Mouse (Mus musculus): ENCODE results near the gene Emc8. TPM values are rescaled to one million over a fixed set of nuclear protein-coding genes. Genes with fewer than 3 reads are reported as not detected.

The Emc8 gene
- polyA plus RNA-seq, 1 experiment from 2014 or later = 183 TPM

GRCm38 (mm10) chr8:120634329-120634839 lies 34.0 kb downstream of the Emc8 start:
- peak overlapping the region; percentile 75 for H3K9ac ChIP-seq
- peaks cover 25% of the 10 kb centered on the region for H3K4me1 ChIP-seq (replicated peaks)
- H3K4me2 ChIP-seq = peak overlapping the region; percentile 96
- peak overlapping the region; percentile 60 for H3K4me3 ChIP-seq
- H3K27ac ChIP-seq (ENCODE audit: poor library complexity, severe bottlenecking) = no peak overlapping the region
- under 1% methylated on average over 42 of the region's 42 CpGs for WGBS
- H3K27me3 ChIP-seq (replicated peaks) = peaks cover 34% of the 10 kb centered on the region
- no peaks in the 10 kb centered on the region for H3K36me3 ChIP-seq
- ATAC-seq (ENCODE audit: insufficient number of reproducible peaks, low FRiP score) = peak; percentile 65
- 0 out of 2 replicates have a peak, but pooled peaks cover 3% of the 10 kb centered on the region for H3K9me3 ChIP-seq (replicated peaks)

GRCm38 (mm10) chr8:120633665-120634271 lies 34.6 kb downstream of the Emc8 start:
- WGBS = under 1% methylated on average over 44 of the region's 44 CpGs

GRCm38 (mm10) chr8:120632969-120633664 lies 35.3 kb downstream of the Emc8 start:
- WGBS = 30% methylated on average over 17 of the region's 17 CpGs
- no peak overlapping the region for H3K27ac ChIP-seq (ENCODE audit: poor library complexity, severe bottlenecking)
- peak overlapping the region; percentile 75 for H3K9ac ChIP-seq
- 0 out of 2 replicates have a peak, but pooled peaks cover 3% of the 10 kb centered on the region for H3K9me3 ChIP-seq (replicated peaks)
- peaks cover 34% of the 10 kb centered on the region for H3K27me3 ChIP-seq (replicated peaks)
- H3K4me2 ChIP-seq = peak overlapping the region; percentile 96
- peak overlapping the region; percentile 60 for H3K4me3 ChIP-seq
- ATAC-seq (ENCODE audit: insufficient number of reproducible peaks, low FRiP score) = no peak
- H3K36me3 ChIP-seq = no peaks in the 10 kb centered on the region
- peaks cover 25% of the 10 kb centered on the region for H3K4me1 ChIP-seq (replicated peaks)

More at GRCm38 (mm10) chr8:120633665-120634271, 34.6 kb downstream of the Emc8 start:
- H3K9ac ChIP-seq = peak overlapping the region; percentile 75
- ATAC-seq (ENCODE audit: insufficient number of reproducible peaks, low FRiP score) = peak; percentile 30
- peaks cover 25% of the 10 kb centered on the region for H3K4me1 ChIP-seq (replicated peaks)
- 0 out of 2 replicates have a peak, but pooled peaks cover 3% of the 10 kb centered on the region for H3K9me3 ChIP-seq (replicated peaks)
- no peaks in the 10 kb centered on the region for H3K36me3 ChIP-seq
- no peak overlapping the region for H3K27ac ChIP-seq (ENCODE audit: poor library complexity, severe bottlenecking)
- H3K4me3 ChIP-seq = peak overlapping the region; percentile 60
- H3K27me3 ChIP-seq (replicated peaks) = peaks cover 34% of the 10 kb centered on the region
- H3K4me2 ChIP-seq = peak overlapping the region; percentile 96

GRCm38 (mm10) chr8:120631441-120632375 lies 36.7 kb downstream of the Emc8 start:
- H3K36me3 ChIP-seq = no peaks in the 10 kb centered on the region
- WGBS = 75% methylated on average over 21 of the region's 21 CpGs
- H3K9ac ChIP-seq = no peak overlapping the region
- H3K27ac ChIP-seq (ENCODE audit: poor library complexity, severe bottlenecking) = no peak overlapping the region
- peaks cover 32% of the 10 kb centered on the region for H3K27me3 ChIP-seq (replicated peaks)
- H3K9me3 ChIP-seq (replicated peaks) = 0 out of 2 replicates have a peak, but pooled peaks cover 3% of the 10 kb centered on the region
- H3K4me2 ChIP-seq = no peak overlapping the region
- no peak overlapping the region for H3K4me3 ChIP-seq
- no peak for ATAC-seq (ENCODE audit: insufficient number of reproducible peaks, low FRiP score)
- peaks cover 25% of the 10 kb centered on the region for H3K4me1 ChIP-seq (replicated peaks)

- Histone ChIP-seq H3K4me3 (no peak overlapping the region), H3K4me2 (no peak overlapping the region), H3K4me1 (replicated peaks) (peaks cover 25% of the 10 kb centered on the region), H3K9ac (no peak overlapping the region), H3K9me3 (replicated peaks) (0 out of 2 replicates have a peak, but pooled peaks cover 3% of the 10 kb centered on the region), H3K27me3 (replicated peaks) (peaks cover 26% of the 10 kb centered on the region), H3K36me3 (no peaks in the 10 kb centered on the region), H3K27ac (ENCODE audit: poor library complexity, severe bottlenecking) (no peak overlapping the region)
- 34% methylated on average over 6 of the region's 6 CpGs for WGBS
- no peak for ATAC-seq (ENCODE audit: insufficient number of reproducible peaks, low FRiP score)
These were observed 37.5 kb downstream of the Emc8 start for GRCm38 (mm10) chr8:120630848-120631247.

GRCm38 (mm10) chr8:120630031-120630430 lies 38.3 kb downstream of the Emc8 start:
- H3K36me3 ChIP-seq = no peaks in the 10 kb centered on the region
- ATAC-seq (ENCODE audit: insufficient number of reproducible peaks, low FRiP score) = no peak
- peaks cover 25% of the 10 kb centered on the region for H3K4me1 ChIP-seq (replicated peaks)
- H3K27me3 ChIP-seq (replicated peaks) = peaks cover 20% of the 10 kb centered on the region
- no peak overlapping the region for H3K4me2 ChIP-seq
- 0 out of 2 replicates have a peak, but pooled peaks cover 3% of the 10 kb centered on the region for H3K9me3 ChIP-seq (replicated peaks)
- no peak overlapping the region for H3K4me3 ChIP-seq
- no peak overlapping the region for H3K27ac ChIP-seq (ENCODE audit: poor library complexity, severe bottlenecking)
- no peak overlapping the region for H3K9ac ChIP-seq
- WGBS = 36% methylated on average over 5 of the region's 5 CpGs

GRCm38 (mm10) chr8:120627298-120627697 lies 41.1 kb downstream of the Emc8 start:
- ATAC-seq (ENCODE audit: insufficient number of reproducible peaks, low FRiP score) = no peak
- H3K9ac ChIP-seq = no peak overlapping the region
- no peaks in the 10 kb centered on the region for H3K36me3 ChIP-seq
- no peak overlapping the region for H3K4me3 ChIP-seq
- H3K27me3 ChIP-seq (replicated peaks) = no peaks in the 10 kb centered on the region; the same call in 1 of the 2 replicates
- 88% methylated on average over 5 of the region's 5 CpGs for WGBS
- 0 out of 2 replicates have a peak, but pooled peaks cover under 1% of the 10 kb centered on the region for H3K9me3 ChIP-seq (replicated peaks)
- no peak overlapping the region for H3K27ac ChIP-seq (ENCODE audit: poor library complexity, severe bottlenecking)
- no peak overlapping the region for H3K4me2 ChIP-seq
- H3K4me1 ChIP-seq (replicated peaks) = peaks cover 22% of the 10 kb centered on the region

GRCm38 (mm10) chr8:120626461-120626860 lies 41.9 kb downstream of the Emc8 start:
- Histone ChIP-seq H3K36me3 (no peaks in the 10 kb centered on the region), H3K4me2 (no peak overlapping the region), H3K9me3 (replicated peaks) (no peaks in the 10 kb centered on the region), H3K27me3 (replicated peaks) (no peaks in the 10 kb centered on the region), H3K27ac (ENCODE audit: poor library complexity, severe bottlenecking) (no peak overlapping the region), H3K9ac (no peak overlapping the region), H3K4me3 (no peak overlapping the region), H3K4me1 (replicated peaks) (peaks cover 24% of the 10 kb centered on the region)
- ATAC-seq (ENCODE audit: insufficient number of reproducible peaks, low FRiP score) = no peak
- 63% methylated on average over 11 of the region's 11 CpGs for WGBS

- peaks cover 34% of the 10 kb centered on the region for H3K4me1 ChIP-seq (replicated peaks)
- ATAC-seq (ENCODE audit: insufficient number of reproducible peaks, low FRiP score) = no peak
- no peaks in the 10 kb centered on the region for H3K36me3 ChIP-seq
- 48% methylated on average over 2 of the region's 2 CpGs for WGBS
- H3K9me3 ChIP-seq (replicated peaks) = no peaks in the 10 kb centered on the region
- no peak overlapping the region for H3K9ac ChIP-seq
- H3K4me2 ChIP-seq = no peak overlapping the region
- H3K27ac ChIP-seq (ENCODE audit: poor library complexity, severe bottlenecking) = no peak overlapping the region
- no peaks in the 10 kb centered on the region for H3K27me3 ChIP-seq (replicated peaks)
- H3K4me3 ChIP-seq = no peak overlapping the region
These were observed 44.8 kb downstream of the Emc8 start for GRCm38 (mm10) chr8:120623608-120624007.

- Histone ChIP-seq H3K4me1 (replicated peaks) (peaks cover 38% of the 10 kb centered on the region), H3K9ac (peak overlapping the region; percentile 9; the same call in 1 of the 2 replicates), H3K4me3 (no peak overlapping the region), H3K27me3 (replicated peaks) (no peaks in the 10 kb centered on the region), H3K9me3 (replicated peaks) (no peaks in the 10 kb centered on the region), H3K36me3 (no peaks in the 10 kb centered on the region), H3K4me2 (0 out of 2 replicates have a peak overlapping the region, but pooled peaks have one; percentile 13), H3K27ac (ENCODE audit: poor library complexity, severe bottlenecking) (0 out of 2 replicates have a peak overlapping the region, but pooled peaks have one; percentile 7)
- 56% methylated on average over 14 of the region's 14 CpGs for WGBS
- 0 out of 2 replicates have a peak, but pooled peaks have one; percentile 19 for ATAC-seq (ENCODE audit: insufficient number of reproducible peaks, low FRiP score)
These were observed 46.2 kb downstream of the Emc8 start for GRCm38 (mm10) chr8:120622161-120622560.
